Mouse (Mus musculus): ENCODE measurements around the gene Miga1. TPM values are rescaled to one million over a fixed set of nuclear protein-coding genes. Genes with fewer than 3 reads are reported as not detected.

Gene Miga1
- polyA plus RNA-seq, 1 experiment from 2014 or later, result 21.0 TPM

DNA sequence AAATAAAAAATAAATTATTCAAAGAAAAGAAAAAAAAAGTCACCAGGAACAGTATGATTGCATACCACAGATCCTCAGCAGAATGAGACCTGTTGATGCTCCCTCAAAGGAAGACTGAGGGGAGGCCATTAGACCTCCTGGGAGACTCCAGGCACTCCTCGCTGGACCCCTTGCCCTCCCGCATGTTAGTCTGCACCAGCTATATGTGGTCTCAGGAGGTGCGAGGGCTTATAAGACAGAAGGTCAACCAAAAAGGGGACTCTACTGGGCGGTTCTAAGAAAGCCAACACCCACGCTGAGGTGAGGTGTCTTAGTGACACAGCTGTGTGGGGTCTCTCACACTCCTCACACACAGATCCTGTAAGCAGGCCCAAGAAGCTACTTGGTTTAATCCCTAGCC lies 44.3 kb downstream of the Miga1 start:
- Histone ChIP-seq H3K9ac (replicated peaks; ENCODE audit: low read depth, low read length) (no peak overlapping the region), H3K4me2 (replicated peaks; ENCODE audit: low read depth, low read length) (no peak overlapping the region), H3K27ac (ENCODE audit: low read length) (no peak overlapping the region), H3K4me1 (ENCODE audit: control insufficient read depth, insufficient read depth, low read length) (peaks cover 7% of the 10 kb centered on the region; the same call in 1 of the 2 replicates), H3K4me3 (ENCODE audit: low read depth, low read length) (no peak overlapping the region), H3K27me3 (ENCODE audit: control insufficient read depth, insufficient read depth, low read length) (no peaks in the 10 kb centered on the region), H3K36me3 (ENCODE audit: control insufficient read depth, insufficient read depth, low read length) (peaks cover 13% of the 10 kb centered on the region; the same call in 1 of the 2 replicates), H3K9me3 (ENCODE audit: control insufficient read depth, low read depth, low read length) (no peaks in the 10 kb centered on the region)
- no peak for ATAC-seq (ENCODE audit: insufficient number of reproducible peaks, insufficient read depth, low FRiP score, low read depth)
- WGBS, result 93% methylated on average over 5 of the region's 5 CpGs

DNA sequence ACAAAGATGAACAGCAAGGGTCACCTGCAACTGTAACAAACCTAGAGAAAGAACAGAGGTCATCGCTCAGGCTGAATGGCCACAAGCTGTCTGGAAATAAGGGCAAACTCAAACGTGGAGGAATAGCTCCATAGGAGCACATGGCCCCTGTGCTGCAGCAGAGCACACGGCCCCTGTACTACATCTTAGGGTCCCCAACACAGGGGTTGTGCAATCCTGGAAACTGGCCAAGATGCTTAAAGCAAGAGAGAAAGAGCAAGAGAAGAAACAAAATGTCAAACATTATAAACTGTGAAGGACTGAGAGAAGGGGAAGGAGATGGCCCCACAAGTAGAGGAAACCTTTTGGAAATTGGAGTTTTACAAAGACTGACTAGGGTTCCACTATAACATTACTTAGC lies 45.8 kb downstream of the Miga1 start:
- H3K9ac ChIP-seq (replicated peaks; ENCODE audit: low read depth, low read length), result no peak overlapping the region
- H3K27me3 ChIP-seq (ENCODE audit: control insufficient read depth, insufficient read depth, low read length), result no peaks in the 10 kb centered on the region
- H3K4me2 ChIP-seq (replicated peaks; ENCODE audit: low read depth, low read length), result no peak overlapping the region
- peaks cover 21% of the 10 kb centered on the region; the same call in 1 of the 2 replicates for H3K36me3 ChIP-seq (ENCODE audit: control insufficient read depth, insufficient read depth, low read length)
- no peak overlapping the region for H3K27ac ChIP-seq (ENCODE audit: low read length)
- H3K9me3 ChIP-seq (ENCODE audit: control insufficient read depth, low read depth, low read length), result no peaks in the 10 kb centered on the region
- peaks cover 7% of the 10 kb centered on the region; the same call in 1 of the 2 replicates for H3K4me1 ChIP-seq (ENCODE audit: control insufficient read depth, insufficient read depth, low read length)
- no peak overlapping the region for H3K4me3 ChIP-seq (ENCODE audit: low read depth, low read length)
- 60% methylated on average over 3 of the region's 3 CpGs for WGBS
- no peak for ATAC-seq (ENCODE audit: insufficient number of reproducible peaks, insufficient read depth, low FRiP score, low read depth)

DNA sequence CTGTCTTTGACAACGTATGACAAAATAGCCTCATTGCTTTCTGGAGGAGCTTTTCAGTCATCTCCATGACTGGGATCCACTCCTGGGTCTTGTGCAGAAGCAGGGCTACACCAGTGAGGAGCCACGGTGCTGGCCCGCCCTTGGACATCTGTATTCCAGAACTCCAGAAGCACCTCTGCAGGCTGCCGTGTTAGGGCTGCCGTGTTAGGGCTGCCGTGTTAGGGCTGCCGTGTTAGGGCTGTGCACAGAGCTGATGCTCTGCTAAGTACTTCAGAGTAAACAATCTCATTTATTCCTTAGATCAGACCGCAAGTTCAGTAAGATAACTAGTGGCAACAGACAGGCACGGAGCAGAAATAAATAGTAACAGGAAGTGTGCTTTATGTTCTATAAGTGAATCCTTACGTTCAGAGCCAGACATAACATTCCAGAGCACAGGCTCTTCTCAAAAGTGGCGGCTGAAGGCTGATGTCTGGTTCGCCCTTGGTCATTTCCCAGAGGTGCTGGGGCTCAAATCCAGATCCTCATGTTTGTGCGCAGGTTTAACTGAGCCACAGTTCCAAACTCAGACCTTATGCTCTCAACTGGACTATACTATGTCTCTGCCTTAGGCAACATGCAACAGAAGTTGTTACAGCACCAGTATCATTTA lies 46.6 kb downstream of the Miga1 start:
- no peak overlapping the region for H3K27ac ChIP-seq (ENCODE audit: low read length)
- H3K4me3 ChIP-seq (ENCODE audit: low read depth, low read length), result no peak overlapping the region
- no peaks in the 10 kb centered on the region for H3K27me3 ChIP-seq (ENCODE audit: control insufficient read depth, insufficient read depth, low read length)
- no peaks in the 10 kb centered on the region for H3K9me3 ChIP-seq (ENCODE audit: control insufficient read depth, low read depth, low read length)
- peaks cover 21% of the 10 kb centered on the region; the same call in 1 of the 2 replicates for H3K36me3 ChIP-seq (ENCODE audit: control insufficient read depth, insufficient read depth, low read length)
- ATAC-seq (ENCODE audit: insufficient number of reproducible peaks, insufficient read depth, low FRiP score, low read depth), result no peak
- no peak overlapping the region for H3K9ac ChIP-seq (replicated peaks; ENCODE audit: low read depth, low read length)
- H3K4me1 ChIP-seq (ENCODE audit: control insufficient read depth, insufficient read depth, low read length), result peaks cover 7% of the 10 kb centered on the region; the same call in 1 of the 2 replicates
- no peak overlapping the region for H3K4me2 ChIP-seq (replicated peaks; ENCODE audit: low read depth, low read length)
- WGBS, result 61% methylated on average over 13 of the region's 13 CpGs

DNA sequence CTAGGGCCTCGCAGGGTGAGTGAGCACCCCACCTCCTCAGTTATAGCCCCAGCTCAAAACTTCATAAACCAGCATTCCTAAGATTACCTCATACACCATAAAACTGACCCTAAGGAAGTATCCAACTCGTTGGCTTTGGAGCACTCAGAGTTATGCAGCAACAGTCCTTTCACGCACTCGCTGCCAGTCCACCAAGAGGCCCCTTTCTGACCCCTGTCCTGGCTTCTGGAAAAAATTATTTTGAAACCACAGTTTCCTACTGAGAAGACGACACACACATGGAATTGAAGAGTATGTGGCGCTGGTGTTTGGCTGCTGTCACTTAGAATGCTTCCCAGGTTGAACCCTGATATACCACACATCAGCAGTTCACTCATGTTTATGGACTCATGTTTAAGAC lies 48.3 kb downstream of the Miga1 start:
- ATAC-seq (ENCODE audit: insufficient number of reproducible peaks, insufficient read depth, low FRiP score, low read depth), result no peak
- Histone ChIP-seq H3K4me1 (ENCODE audit: control insufficient read depth, insufficient read depth, low read length) (peaks cover 7% of the 10 kb centered on the region; the same call in 1 of the 2 replicates), H3K4me3 (ENCODE audit: low read depth, low read length) (no peak overlapping the region), H3K9ac (replicated peaks; ENCODE audit: low read depth, low read length) (no peak overlapping the region), H3K4me2 (replicated peaks; ENCODE audit: low read depth, low read length) (no peak overlapping the region), H3K27me3 (ENCODE audit: control insufficient read depth, insufficient read depth, low read length) (no peaks in the 10 kb centered on the region), H3K9me3 (ENCODE audit: control insufficient read depth, low read depth, low read length) (no peaks in the 10 kb centered on the region), H3K36me3 (ENCODE audit: control insufficient read depth, insufficient read depth, low read length) (peaks cover 19% of the 10 kb centered on the region; the same call in 1 of the 2 replicates), H3K27ac (ENCODE audit: low read length) (no peak overlapping the region)
- WGBS, result 78% methylated on average over 6 of the region's 6 CpGs

DNA sequence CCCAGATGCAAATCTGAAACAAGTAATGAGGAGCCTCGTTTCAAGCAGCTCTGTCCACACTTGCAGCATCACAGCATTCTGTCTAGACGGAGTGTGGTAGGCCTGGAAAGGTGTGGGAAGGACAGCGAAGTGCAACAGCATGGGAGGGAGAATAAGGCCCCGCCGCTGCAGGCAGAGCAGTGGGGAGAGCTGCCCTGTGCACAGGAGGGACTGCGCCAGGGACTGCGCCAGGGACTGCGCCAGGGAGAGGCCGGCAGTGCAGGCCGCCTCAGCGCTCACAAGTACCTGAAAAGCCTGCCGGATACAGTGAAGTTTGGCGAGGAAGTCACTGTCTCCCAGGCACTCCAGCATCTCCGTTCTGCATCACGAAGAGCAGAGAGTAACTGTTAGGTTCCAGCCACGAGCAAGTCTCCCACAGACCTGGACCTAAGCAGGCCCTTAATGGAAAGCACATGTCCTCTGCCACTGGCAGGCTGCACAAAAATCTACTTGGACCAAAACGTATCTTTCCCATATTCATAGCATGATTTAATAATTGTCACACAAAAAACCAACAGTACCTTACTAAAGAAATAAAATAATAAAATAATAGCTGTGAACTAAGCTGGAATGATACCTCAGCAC lies 49.9 kb downstream of the Miga1 start:
- Histone ChIP-seq H3K9ac (replicated peaks; ENCODE audit: low read depth, low read length) (no peak overlapping the region), H3K4me2 (replicated peaks; ENCODE audit: low read depth, low read length) (no peak overlapping the region), H3K27ac (ENCODE audit: low read length) (no peak overlapping the region), H3K27me3 (ENCODE audit: control insufficient read depth, insufficient read depth, low read length) (no peaks in the 10 kb centered on the region), H3K4me1 (ENCODE audit: control insufficient read depth, insufficient read depth, low read length) (peaks cover 7% of the 10 kb centered on the region; the same call in 1 of the 2 replicates), H3K36me3 (ENCODE audit: control insufficient read depth, insufficient read depth, low read length) (peaks cover 13% of the 10 kb centered on the region; the same call in 1 of the 2 replicates), H3K4me3 (ENCODE audit: low read depth, low read length) (no peak overlapping the region), H3K9me3 (ENCODE audit: control insufficient read depth, low read depth, low read length) (no peaks in the 10 kb centered on the region)
- ATAC-seq (ENCODE audit: insufficient number of reproducible peaks, insufficient read depth, low FRiP score, low read depth), result no peak
- WGBS, result 93% methylated on average over 17 of the region's 17 CpGs

DNA sequence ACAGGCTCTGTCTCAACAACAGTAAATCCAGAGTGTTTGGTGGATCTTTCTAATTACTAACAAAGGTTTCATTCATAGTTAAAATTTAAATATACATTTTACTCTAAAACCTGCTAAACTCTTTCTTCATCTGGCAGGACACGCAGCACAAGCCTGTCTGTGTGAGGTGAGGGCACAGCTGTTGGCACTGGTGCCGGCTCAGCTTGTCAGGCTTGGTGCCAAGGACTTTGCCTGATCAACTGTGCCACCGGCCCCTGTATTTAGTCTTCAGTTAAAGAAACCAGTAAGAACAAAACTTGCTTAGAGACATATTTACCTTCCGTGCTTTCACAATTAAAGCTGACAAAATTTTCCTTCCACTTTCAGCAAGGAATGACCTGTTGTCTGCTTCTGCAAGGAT lies 51.5 kb downstream of the Miga1 start:
- no peak overlapping the region for H3K4me3 ChIP-seq (ENCODE audit: low read depth, low read length)
- H3K27me3 ChIP-seq (ENCODE audit: control insufficient read depth, insufficient read depth, low read length), result no peaks in the 10 kb centered on the region
- H3K9me3 ChIP-seq (ENCODE audit: control insufficient read depth, low read depth, low read length), result no peaks in the 10 kb centered on the region
- WGBS, result 89% methylated on average over 4 of the region's 4 CpGs
- no peak overlapping the region for H3K9ac ChIP-seq (replicated peaks; ENCODE audit: low read depth, low read length)
- no peak overlapping the region for H3K4me2 ChIP-seq (replicated peaks; ENCODE audit: low read depth, low read length)
- H3K4me1 ChIP-seq (ENCODE audit: control insufficient read depth, insufficient read depth, low read length), result no peaks in the 10 kb centered on the region
- no peak overlapping the region for H3K27ac ChIP-seq (ENCODE audit: low read length)
- no peak for ATAC-seq (ENCODE audit: insufficient number of reproducible peaks, insufficient read depth, low FRiP score, low read depth)
- peaks cover 17% of the 10 kb centered on the region; the same call in 1 of the 2 replicates for H3K36me3 ChIP-seq (ENCODE audit: control insufficient read depth, insufficient read depth, low read length)

DNA sequence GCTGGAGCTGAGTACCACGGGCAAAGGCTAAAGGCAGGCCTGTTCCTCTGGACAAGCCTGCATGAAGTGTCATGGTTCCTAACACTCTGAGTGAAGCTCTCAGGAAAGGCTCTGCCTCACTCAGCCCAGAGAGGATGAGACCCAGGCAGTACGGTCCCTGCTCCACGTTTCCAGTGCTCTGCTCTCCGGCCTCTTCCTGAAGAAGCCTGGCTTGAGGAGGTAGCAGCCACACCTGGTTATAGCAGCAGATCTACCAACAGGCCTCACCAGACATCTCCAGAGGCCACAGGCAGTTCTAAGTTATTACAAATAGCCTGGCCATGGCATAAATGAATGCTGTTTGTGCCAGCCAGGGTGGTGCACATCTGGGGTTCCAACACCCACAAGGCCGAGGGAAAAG lies 51.9 kb downstream of the Miga1 start:
- Histone ChIP-seq H3K27ac (ENCODE audit: low read length) (no peak overlapping the region), H3K9me3 (ENCODE audit: control insufficient read depth, low read depth, low read length) (no peaks in the 10 kb centered on the region), H3K4me1 (ENCODE audit: control insufficient read depth, insufficient read depth, low read length) (no peaks in the 10 kb centered on the region), H3K4me3 (ENCODE audit: low read depth, low read length) (no peak overlapping the region), H3K9ac (replicated peaks; ENCODE audit: low read depth, low read length) (no peak overlapping the region), H3K4me2 (replicated peaks; ENCODE audit: low read depth, low read length) (no peak overlapping the region), H3K27me3 (ENCODE audit: control insufficient read depth, insufficient read depth, low read length) (no peaks in the 10 kb centered on the region), H3K36me3 (ENCODE audit: control insufficient read depth, insufficient read depth, low read length) (peaks cover 17% of the 10 kb centered on the region; the same call in 1 of the 2 replicates)
- ATAC-seq (ENCODE audit: insufficient number of reproducible peaks, insufficient read depth, low FRiP score, low read depth), result no peak
- WGBS, result 92% methylated on average over 5 of the region's 5 CpGs

DNA sequence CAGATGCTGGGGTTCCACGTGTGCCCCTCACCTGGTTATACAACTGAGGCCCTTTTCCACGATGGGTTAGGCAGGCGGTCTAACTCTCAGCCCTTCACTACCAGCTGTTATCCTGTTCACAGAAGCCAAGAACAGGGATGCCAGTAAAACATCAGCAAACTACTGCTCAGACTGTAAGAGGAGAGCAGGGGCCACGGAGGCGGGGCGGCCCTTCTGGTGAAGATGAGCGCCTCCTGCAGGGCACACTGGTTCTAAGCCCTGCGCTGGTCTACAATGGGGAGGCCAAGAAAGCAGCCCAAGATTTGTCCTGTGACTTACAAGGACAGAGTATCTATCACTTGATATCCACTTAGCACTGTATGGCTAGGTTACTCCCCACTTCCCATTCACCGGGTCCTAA lies 52.4 kb downstream of the Miga1 start:
- ATAC-seq (ENCODE audit: insufficient number of reproducible peaks, insufficient read depth, low FRiP score, low read depth), result no peak

More for the DNA sequence above, 52.4 kb downstream of the Miga1 start:
- Histone ChIP-seq H3K9me3 (ENCODE audit: control insufficient read depth, low read depth, low read length) (no peaks in the 10 kb centered on the region), H3K9ac (replicated peaks; ENCODE audit: low read depth, low read length) (no peak overlapping the region), H3K4me3 (ENCODE audit: low read depth, low read length) (no peak overlapping the region), H3K36me3 (ENCODE audit: control insufficient read depth, insufficient read depth, low read length) (peaks cover 17% of the 10 kb centered on the region; the same call in 1 of the 2 replicates), H3K4me2 (replicated peaks; ENCODE audit: low read depth, low read length) (no peak overlapping the region), H3K27ac (ENCODE audit: low read length) (no peak overlapping the region), H3K4me1 (ENCODE audit: control insufficient read depth, insufficient read depth, low read length) (no peaks in the 10 kb centered on the region), H3K27me3 (ENCODE audit: control insufficient read depth, insufficient read depth, low read length) (no peaks in the 10 kb centered on the region)
- 83% methylated on average over 9 of the region's 9 CpGs for WGBS

Data from stomach, embryonic 14.5 days (tissue).